Mouse (Mus musculus) limb, embryonic 11.5 days (tissue): ENCODE results near the gene Tac2. TPM values are rescaled to one million over a fixed set of nuclear protein-coding genes. Genes with fewer than 3 reads are reported as not detected.

Source experiments
- polyA plus RNA-seq: library from polyadenylated mRNA; unstranded; fragments of >200 nt; fragmentation: Nextera tagmentation; extraction: Ambion mirVana; gene quantifications from 2 replicates; pipeline ENCODE4 v1.2.1, GENCODE M21; 2014

Tac2 gene
- polyA plus RNA-seq, 1 experiment from 2014 or later, result 1.9 TPM

Other genes with a start within 250 kb of the Tac2 start
- gene Stac3, start 222.8 kb upstream of the Tac2 start, polyA plus RNA-seq, result 0.21 and 0.34 TPM in 2 replicates
- 0.48 and 0.96 TPM in 2 replicates for gene Ndufa4l2, start 209.5 kb upstream of the Tac2 start, polyA plus RNA-seq
- 102 and 104 TPM in 2 replicates for gene Shmt2, start 202.0 kb upstream of the Tac2 start, polyA plus RNA-seq
- 0.95 and 1.2 TPM in 2 replicates for gene Nxph4, start 189.9 kb upstream of the Tac2 start, polyA plus RNA-seq
- gene Lrp1, start 103.3 kb upstream of the Tac2 start, polyA plus RNA-seq, result 57.6 and 63.2 TPM in 2 replicates
- 5.7 and 7.2 TPM in 2 replicates for gene Stat6, start 81.5 kb upstream of the Tac2 start, polyA plus RNA-seq
- gene Nemp1, start 57.6 kb upstream of the Tac2 start, polyA plus RNA-seq, result 12.5 and 15.0 TPM in 2 replicates
- 12.7 and 13.1 TPM in 2 replicates for gene Nab2, start 55.9 kb upstream of the Tac2 start, polyA plus RNA-seq
- gene Myo1a, start 19.3 kb upstream of the Tac2 start, polyA plus RNA-seq, result 0.40 and 0.61 TPM in 2 replicates
- gene Zbtb39, start 15.1 kb downstream of the Tac2 start, polyA plus RNA-seq, result 7.2 and 7.7 TPM in 2 replicates
- 0.27 and 0.33 TPM in 2 replicates for gene Gpr182, start 27.3 kb downstream of the Tac2 start, polyA plus RNA-seq
- not detected in 2 replicates for gene Rdh1, start 35.2 kb downstream of the Tac2 start, polyA plus RNA-seq
- not detected in 2 replicates for gene Rdh16f1, start 35.3 kb downstream of the Tac2 start, polyA plus RNA-seq
- gene Rdh9, start 51.9 kb downstream of the Tac2 start, polyA plus RNA-seq, result 0.11 TPM in 1 of 2 replicates, not detected in the other
- gene Rdh16, start 76.7 kb downstream of the Tac2 start, polyA plus RNA-seq, result not detected in 2 replicates
- gene Rdh19, start 125.5 kb downstream of the Tac2 start, polyA plus RNA-seq, result not detected in 2 replicates
- gene Rdh16f2, start 142.0 kb downstream of the Tac2 start, polyA plus RNA-seq, result not detected in 2 replicates
- gene Rdh7, start 164.3 kb downstream of the Tac2 start, polyA plus RNA-seq, result not detected in 2 replicates
- not detected in 2 replicates for gene Sdr9c7, start 174.0 kb downstream of the Tac2 start, polyA plus RNA-seq